Comparison of ENCODE assay signal across 8 mouse cellular contexts in the genomic region with DNA sequence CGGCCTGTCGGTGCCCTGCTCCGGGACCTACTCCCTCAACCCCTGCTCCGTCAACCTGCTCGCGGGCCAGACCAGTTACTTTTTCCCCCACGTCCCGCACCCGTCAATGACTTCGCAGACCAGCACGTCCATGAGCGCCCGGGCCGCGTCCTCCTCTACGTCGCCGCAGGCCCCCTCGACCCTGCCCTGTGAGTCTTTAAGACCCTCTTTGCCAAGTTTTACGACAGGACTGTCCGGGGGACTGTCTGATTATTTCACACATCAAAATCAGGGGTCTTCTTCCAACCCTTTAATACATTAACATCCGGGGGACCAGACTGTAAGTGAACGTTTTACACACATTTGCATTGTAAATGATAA. TPM values are rescaled to one million over a fixed set of nuclear protein-coding genes. Genes with fewer than 3 reads are reported as not detected.
DNase-seq lines count a peak whose midpoint lies in the region; ATAC-seq and TF ChIP-seq lines count a peak whose summit lies in the region.
"Had no signal": no experiment of that assay in that cellular context is flagged by ENCODE, and none has a peak within 500 bp of the region (broad histone marks: within the 10 kb centered on the region; RNA-seq: fewer than 3 reads in every experiment).

No protein-coding gene starts in this region.

- H3K4me2 ChIP-seq in lung, embryonic 15.5 days, result no peak overlapping the region
- H3K4me2 ChIP-seq in embryonic facial prominence, embryonic 12.5 days (replicated peaks), result no peak overlapping the region
- H3K4me2 ChIP-seq in forebrain, embryonic 16.5 days (ENCODE audit: low read length), result no peak overlapping the region
- no peak overlapping the region for H3K4me2 ChIP-seq in neural tube, embryonic 14.5 days (ENCODE audit: low read depth, low read length)

- peaks cover 11% of the 10 kb centered on the region for H3K4me1 ChIP-seq in lung, embryonic 15.5 days
- no peaks in the 10 kb centered on the region for H3K4me1 ChIP-seq in lung, adult 2 months (ENCODE audit: control insufficient read depth, insufficient read depth, low read length)
- peaks cover 7% of the 10 kb centered on the region; the same call in 1 of the 2 replicates for H3K4me1 ChIP-seq in embryonic facial prominence, embryonic 12.5 days
- H3K4me1 ChIP-seq in forebrain, embryonic 16.5 days (replicated peaks; ENCODE audit: control insufficient read depth, insufficient read depth, low read length), result no peaks in the 10 kb centered on the region
- H3K4me1 ChIP-seq in neural tube, embryonic 14.5 days (ENCODE audit: control insufficient read depth, insufficient read depth, low read length), result no peaks in the 10 kb centered on the region

- H3K36me3 ChIP-seq in lung, embryonic 15.5 days, result no peaks in the 10 kb centered on the region
- no peaks in the 10 kb centered on the region for H3K36me3 ChIP-seq in embryonic facial prominence, embryonic 12.5 days
- 0 out of 2 replicates have a peak, but pooled peaks cover 2% of the 10 kb centered on the region for H3K36me3 ChIP-seq in forebrain, embryonic 16.5 days (ENCODE audit: control insufficient read depth, insufficient read depth)
- H3K36me3 ChIP-seq in neural tube, embryonic 14.5 days (ENCODE audit: control insufficient read depth, insufficient read depth, low read length), result no peaks in the 10 kb centered on the region

- no peak for TF ChIP-seq POLR2A in lung, adult 2 months (IDR thresholded peaks at IDR 0.05; ENCODE audit: borderline replicate concordance, extremely low read depth, low read depth, low read length)

- no peaks in the 10 kb centered on the region for H3K9me3 ChIP-seq in lung, embryonic 15.5 days
- H3K9me3 ChIP-seq in embryonic facial prominence, embryonic 12.5 days, result no peaks in the 10 kb centered on the region
- no peaks in the 10 kb centered on the region for H3K9me3 ChIP-seq in forebrain, embryonic 16.5 days (ENCODE audit: control insufficient read depth, low read length)
- H3K9me3 ChIP-seq in neural tube, embryonic 14.5 days (ENCODE audit: control insufficient read depth, low read length), result no peaks in the 10 kb centered on the region

- H3K4me3 ChIP-seq in lung, embryonic 15.5 days, result 0 out of 2 replicates have a peak overlapping the region, but pooled peaks have one; percentile 12
- no peak overlapping the region for H3K4me3 ChIP-seq in lung, adult 2 months (replicated peaks; ENCODE audit: extremely low read depth, low read depth, low read length)
- peak overlapping the region; percentile 39 for H3K4me3 ChIP-seq in embryonic facial prominence, embryonic 12.5 days
- peak overlapping the region; percentile 80 for H3K4me3 ChIP-seq in forebrain, embryonic 16.5 days (replicated peaks; ENCODE audit: low read length)
- H3K4me3 ChIP-seq in neural tube, embryonic 14.5 days (ENCODE audit: low read depth, low read length), result no peak overlapping the region

- no peak overlapping the region for H3K9ac ChIP-seq in lung, embryonic 15.5 days
- peak overlapping the region; percentile 10; the same call in 1 of the 2 replicates for H3K9ac ChIP-seq in embryonic facial prominence, embryonic 12.5 days
- H3K9ac ChIP-seq in forebrain, embryonic 16.5 days (replicated peaks; ENCODE audit: low read depth, low read length), result peak overlapping the region; percentile 98
- H3K9ac ChIP-seq in neural tube, embryonic 14.5 days (replicated peaks; ENCODE audit: low read depth, low read length), result no peak overlapping the region

- no peak for ATAC-seq in lung, embryonic 15.5 days (ENCODE audit: borderline replicate concordance, extremely low read depth, low FRiP score, low TSS enrichment)
- no peak for ATAC-seq in embryonic facial prominence, embryonic 12.5 days (ENCODE audit: insufficient number of reproducible peaks, insufficient read depth, low FRiP score, low TSS enrichment)
- ATAC-seq in forebrain, embryonic 16.5 days, result no peak
- peak; percentile 23; the same call in 1 of the 2 replicates for ATAC-seq in neural tube, embryonic 14.5 days (ENCODE audit: low read depth)

- WGBS in lung, embryonic 15.5 days, result 3% methylated on average over 23 of the region's 23 CpGs
- WGBS in lung, adult 2 months, result 6% methylated on average over 23 of the region's 23 CpGs
- 1% methylated on average over 23 of the region's 23 CpGs for WGBS in embryonic facial prominence, embryonic 12.5 days
- under 1% methylated on average over 23 of the region's 23 CpGs for WGBS in forebrain, embryonic 16.5 days
- WGBS in neural tube, embryonic 14.5 days, result under 1% methylated on average over 23 of the region's 23 CpGs

- no peak overlapping the region for H3K27ac ChIP-seq in lung, embryonic 15.5 days
- H3K27ac ChIP-seq in embryonic facial prominence, embryonic 12.5 days, result 0 out of 2 replicates have a peak overlapping the region, but pooled peaks have one; percentile 75
- H3K27ac ChIP-seq in forebrain, embryonic 16.5 days (ENCODE audit: low read length), result peak overlapping the region; percentile 100
- H3K27ac ChIP-seq in neural tube, embryonic 14.5 days (ENCODE audit: low read depth, low read length), result no peak overlapping the region

- H3K27me3 ChIP-seq in lung, embryonic 15.5 days, result peaks cover 78% of the 10 kb centered on the region
- H3K27me3 ChIP-seq in embryonic facial prominence, embryonic 12.5 days, result peaks cover 60% of the 10 kb centered on the region
- H3K27me3 ChIP-seq in forebrain, embryonic 16.5 days (replicated peaks; ENCODE audit: control insufficient read depth, insufficient read depth, low read length), result no peaks in the 10 kb centered on the region
- H3K27me3 ChIP-seq in neural tube, embryonic 14.5 days (ENCODE audit: control insufficient read depth, insufficient read depth, low read length), result peaks cover 63% of the 10 kb centered on the region

- TF ChIP-seq CTCF in lung, adult 2 months (IDR thresholded peaks at IDR 0.05; ENCODE audit: insufficient read depth, low read length), result no peak

- no peak for DNase-seq in lung, adult 2 months
- DNase-seq in layer of hippocampus, adult 18-20 months (ENCODE audit: low spot score in 2 of 2), result no peak
- no peak for DNase-seq in thymus, adult 18-20 months

RNA-seq across cellular contexts. Expression of gene Gm43517, which starts 0.6 kb away (rescaled TPM):
- not detected in 2 replicates for polyA plus RNA-seq in lung, embryonic 15.5 days (2015; fragmentation: Nextera tagmentation; extraction: Ambion mirVana)
- polyA plus RNA-seq in lung, adult 2 months (2012; rRNA removed), result not detected in 2 replicates
- 0.05 TPM in 1 of 2 replicates, not detected in the other for polyA plus RNA-seq in embryonic facial prominence, embryonic 12.5 days (2016; fragmentation: Nextera tagmentation; extraction: Ambion mirVana)
- 3.6 and 4.0 TPM in 2 replicates for polyA plus RNA-seq in forebrain, embryonic 16.5 days (2015; fragmentation: Nextera tagmentation; extraction: Ambion mirVana)
- not detected in 2 replicates for polyA plus RNA-seq in neural tube, embryonic 14.5 days (2014; fragmentation: Nextera tagmentation; extraction: Ambion mirVana)
- 1 to 10 TPM; 8.6 to 8.9 TPM for total RNA-seq in layer of hippocampus, adult 18-20 months (2021)
- polyA plus RNA-seq: liver, embryonic 16.5 days had no signal

RNA-seq across cellular contexts. Expression of gene Foxg1, which starts 3.2 kb away (rescaled TPM):
- 0.14 and 0.26 TPM in 2 replicates for polyA plus RNA-seq in lung, embryonic 15.5 days (2015; fragmentation: Nextera tagmentation; extraction: Ambion mirVana)
- 0.07 TPM in 1 of 2 replicates, not detected in the other for polyA plus RNA-seq in lung, adult 2 months (2012; rRNA removed)
- 2.1 and 3.1 TPM in 2 replicates for polyA plus RNA-seq in embryonic facial prominence, embryonic 12.5 days (2016; fragmentation: Nextera tagmentation; extraction: Ambion mirVana)
- 92.9 and 103 TPM in 2 replicates for polyA plus RNA-seq in forebrain, embryonic 16.5 days (2015; fragmentation: Nextera tagmentation; extraction: Ambion mirVana)
- polyA plus RNA-seq in neural tube, embryonic 14.5 days (2014; fragmentation: Nextera tagmentation; extraction: Ambion mirVana), result not detected in 2 replicates
- 100 to 1,000 TPM; 147 to 152 TPM for total RNA-seq in layer of hippocampus, adult 18-20 months (2021)
- polyA plus RNA-seq: liver, embryonic 16.5 days had no signal

Comparison
In these comparisons a context has a peak if more than half of its experiments do, and no peak if none do; other contexts are left out.
1. H3K4me3 ChIP-seq: peak in lung, embryonic 15.5 days (single experiment), embryonic facial prominence, embryonic 12.5 days (single experiment) and forebrain, embryonic 16.5 days (single experiment); none in lung, adult 2 months (single experiment) and neural tube, embryonic 14.5 days (single experiment).
2. H3K27ac ChIP-seq: peak in embryonic facial prominence, embryonic 12.5 days (single experiment) and forebrain, embryonic 16.5 days (single experiment); none in lung, embryonic 15.5 days (single experiment) and neural tube, embryonic 14.5 days (single experiment).
3. H3K9ac ChIP-seq: peak in embryonic facial prominence, embryonic 12.5 days (single experiment) and forebrain, embryonic 16.5 days (single experiment); none in lung, embryonic 15.5 days (single experiment) and neural tube, embryonic 14.5 days (single experiment).
4. RNA of gene Foxg1, which starts 3.2 kb away (polyA plus RNA-seq): 92.9 to 103 TPM in forebrain, embryonic 16.5 days; 2.1 to 3.1 TPM in embryonic facial prominence, embryonic 12.5 days, 0.14 to 0.26 TPM in lung, embryonic 15.5 days, 0.07 TPM in lung, adult 2 months and not detected in neural tube, embryonic 14.5 days; every median in the first group is over 10 times any median in the second.